Mouse (Mus musculus) midbrain, embryonic 13.5 days (tissue): ENCODE results near the gene Ccdc106. TPM values are rescaled to one million over a fixed set of nuclear protein-coding genes. Genes with fewer than 3 reads are reported as not detected.
"Not testable (repeated sequence)": the region's sequence is repeated elsewhere in the genome, so short reads cannot be mapped to it uniquely, and the experiment has no call there.

Source experiments
- ATAC-seq: fragments of 200-750 bp; cut with Nextera tagmentation; 2 replicates; pipeline ENCODE4 v1.8.0; 2017; ENCODE audit warnings: mild to moderate bottlenecking, moderate TSS enrichment, moderate library complexity
- H3K27ac ChIP-seq: fragments of 300-500 bp; sonication (generic); 2 replicates; pipeline ENCODE4 v1.5.1; 2015; ENCODE audit warnings: inconsistent platforms, mild to moderate bottlenecking, moderate library complexity
- H3K27me3 ChIP-seq: fragments of 300-500 bp; sonication (generic); 2 replicates; pipeline ENCODE4 v1.6.1; 2015; ENCODE audit warnings: mild to moderate bottlenecking, inconsistent platforms
- H3K36me3 ChIP-seq: fragments of 300-500 bp; sonication (generic); 2 replicates; pipeline ENCODE4 v1.6.1; 2015; ENCODE audit warnings: mild to moderate bottlenecking, inconsistent platforms
- H3K4me1 ChIP-seq: fragments of 300-500 bp; sonication (generic); replicated peaks from 2 replicates; pipeline ENCODE4 v1.6.1; 2015; ENCODE audit warnings: inconsistent platforms
- H3K4me2 ChIP-seq: fragments of 300-500 bp; sonication (generic); replicated peaks from 2 replicates; pipeline ENCODE4 v1.6.1; 2015; ENCODE audit warnings: moderate library complexity, mild to moderate bottlenecking, inconsistent platforms
- H3K4me3 ChIP-seq: fragments of 300-500 bp; sonication (generic); replicated peaks from 2 replicates; pipeline ENCODE4 v1.5.1; 2015; ENCODE audit warnings: mild to moderate bottlenecking, inconsistent platforms
- H3K9ac ChIP-seq: fragments of 300-500 bp; sonication (generic); replicated peaks from 2 replicates; pipeline ENCODE4 v1.6.1; 2015; ENCODE audit warnings: mild to moderate bottlenecking, inconsistent platforms
- H3K9me3 ChIP-seq: fragments of 300-500 bp; sonication (generic); 2 replicates; pipeline ENCODE4 v1.6.1; 2016; ENCODE audit warnings: mild to moderate bottlenecking, inconsistent platforms
- WGBS: fragments of 180-500 bp; shearing (Covaris S2); methylation state at CpG from one replicate; pipeline ENCODE4 v1.1.7; 2015; 5-methylcytosine and 5-hydroxymethylcytosine counted together
- polyA plus RNA-seq: library from polyadenylated mRNA; unstranded; fragments of >200 nt; fragmentation: Nextera tagmentation; extraction: Ambion mirVana; gene quantifications from 2 replicates; pipeline ENCODE4 v1.2.1, GENCODE M21; 2015

Ccdc106 gene
- polyA plus RNA-seq, 1 experiment from 2014 or later = 30.1 TPM

DNA sequence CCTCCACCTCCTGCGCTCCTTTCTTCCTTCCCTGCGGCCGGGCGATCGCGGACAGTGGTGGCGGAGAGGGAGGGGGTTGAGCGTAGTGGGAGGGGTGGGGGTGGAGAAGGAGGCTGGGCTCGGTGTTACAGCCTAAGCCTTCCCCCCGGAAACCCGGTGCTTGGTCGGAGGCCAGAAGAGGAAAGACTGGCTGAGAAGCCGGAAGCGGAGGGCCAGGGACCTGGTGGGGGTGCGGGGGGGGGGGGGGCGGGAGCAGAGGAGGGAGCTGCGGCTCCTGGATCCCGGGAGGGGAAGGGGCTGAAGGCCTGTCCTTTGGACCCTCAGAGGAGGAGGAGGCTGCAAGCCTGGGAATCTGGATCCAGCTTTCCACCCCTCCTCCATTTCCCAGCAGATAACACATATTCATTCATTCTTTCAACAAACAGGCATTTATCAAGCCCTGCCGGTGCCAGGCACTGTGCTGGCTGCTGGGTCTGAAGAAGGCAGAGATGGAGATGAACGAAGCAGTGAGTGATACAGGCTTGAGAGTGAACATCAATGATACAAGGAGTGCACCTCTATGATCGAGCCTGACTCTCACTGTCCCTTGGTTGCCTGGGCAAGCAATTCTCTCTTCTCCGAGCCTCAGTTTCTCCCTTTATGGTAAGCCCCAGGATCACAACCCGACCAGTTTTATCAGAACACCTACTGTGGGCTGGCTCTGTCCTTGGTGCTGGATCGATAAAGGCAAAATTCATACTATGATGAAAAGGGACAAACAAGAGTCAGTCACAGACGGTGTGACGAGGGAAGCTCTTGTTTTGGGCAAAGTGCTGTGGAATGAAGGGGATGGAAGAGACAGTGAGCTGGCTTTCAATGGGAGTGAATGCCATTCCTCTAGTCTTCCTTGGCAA lies 24.1 kb upstream of the Ccdc106 start, which contains the start of gene Zfp579:
Gene Zfp579 (minus strand): TSS at position 156 of the 893 bp plus-strand sequence.
- 0 out of 2 replicates have a peak, but pooled peaks cover 9% of the 10 kb centered on the region for H3K27me3 ChIP-seq
- WGBS = 4% methylated on average over 15 of the region's 26 CpGs
- H3K4me2 ChIP-seq = peak within 1 kb of the TSS; percentile 94
- peak; percentile 88 for ATAC-seq
- peak within 1 kb of the TSS; percentile 87 for H3K27ac ChIP-seq
- H3K36me3 ChIP-seq = peaks cover 33% of the 10 kb centered on the region
- H3K4me3 ChIP-seq = peak within 1 kb of the TSS; percentile 68
- H3K4me1 ChIP-seq = peaks cover 40% of the 10 kb centered on the region
- H3K9ac ChIP-seq = peak within 1 kb of the TSS; percentile 81
- H3K9me3 ChIP-seq = no peaks in the 10 kb centered on the region

DNA sequence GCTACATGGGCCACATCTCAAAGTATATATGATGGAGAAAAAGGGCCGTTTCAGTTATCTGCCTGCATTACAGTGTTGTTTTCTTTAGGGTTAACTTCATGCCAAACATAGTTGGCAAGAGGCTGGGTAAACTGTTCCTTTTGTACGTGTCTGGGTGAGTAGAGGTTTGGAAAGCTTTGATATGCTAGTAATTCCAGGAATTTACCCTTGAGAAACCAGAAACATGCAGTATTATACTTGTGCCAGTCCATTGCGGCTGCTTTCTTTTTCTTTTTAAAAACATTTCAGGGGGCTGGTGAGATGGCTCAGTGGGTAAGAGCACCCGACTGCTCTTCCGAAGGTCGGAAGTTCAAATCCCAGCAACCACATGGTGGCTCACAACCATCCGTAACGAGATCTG lies 23.4 kb upstream of the Ccdc106 start:
- Histone ChIP-seq H3K4me2 (peak overlapping the region; percentile 94), H3K27ac (peak overlapping the region; percentile 87; the same call in 1 of the 2 replicates), H3K9ac (peak overlapping the region; percentile 81), H3K27me3 (0 out of 2 replicates have a peak, but pooled peaks cover 9% of the 10 kb centered on the region), H3K36me3 (peaks cover 27% of the 10 kb centered on the region), H3K4me3 (peak overlapping the region; percentile 68), H3K9me3 (no peaks in the 10 kb centered on the region), H3K4me1 (peaks cover 40% of the 10 kb centered on the region)
- 74% methylated on average over 6 of the region's 8 CpGs for WGBS
- ATAC-seq = no peak

DNA sequence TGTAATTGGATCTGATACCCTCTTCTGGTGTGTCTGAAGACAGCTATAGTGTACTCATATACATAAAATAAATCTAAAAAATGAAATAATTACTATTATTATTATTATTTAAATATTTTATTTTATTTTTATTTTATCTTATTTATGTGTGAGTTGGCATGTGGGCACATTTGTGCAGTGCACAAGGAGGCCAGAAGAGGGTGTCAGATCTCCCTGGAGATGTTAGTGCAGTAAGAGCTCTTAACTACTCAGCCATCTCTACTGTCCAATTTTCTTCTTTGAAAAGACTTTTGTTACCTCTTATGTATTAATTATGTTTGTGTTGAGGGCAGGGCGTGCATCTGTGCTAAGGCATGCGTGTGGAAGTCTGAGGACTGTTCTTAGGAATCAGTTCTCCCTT lies 20.5 kb upstream of the Ccdc106 start:
- no peaks in the 10 kb centered on the region for H3K36me3 ChIP-seq
- no peak overlapping the region for H3K4me2 ChIP-seq
- no peak overlapping the region for H3K9ac ChIP-seq
- 65% methylated on average over 2 of the region's 2 CpGs for WGBS
- peaks cover 14% of the 10 kb centered on the region for H3K4me1 ChIP-seq
- 0 out of 2 replicates have a peak, but pooled peaks cover under 1% of the 10 kb centered on the region for H3K27me3 ChIP-seq
- no peak overlapping the region for H3K4me3 ChIP-seq
- H3K9me3 ChIP-seq = no peaks in the 10 kb centered on the region
- no peak overlapping the region for H3K27ac ChIP-seq
- no peak for ATAC-seq

DNA sequence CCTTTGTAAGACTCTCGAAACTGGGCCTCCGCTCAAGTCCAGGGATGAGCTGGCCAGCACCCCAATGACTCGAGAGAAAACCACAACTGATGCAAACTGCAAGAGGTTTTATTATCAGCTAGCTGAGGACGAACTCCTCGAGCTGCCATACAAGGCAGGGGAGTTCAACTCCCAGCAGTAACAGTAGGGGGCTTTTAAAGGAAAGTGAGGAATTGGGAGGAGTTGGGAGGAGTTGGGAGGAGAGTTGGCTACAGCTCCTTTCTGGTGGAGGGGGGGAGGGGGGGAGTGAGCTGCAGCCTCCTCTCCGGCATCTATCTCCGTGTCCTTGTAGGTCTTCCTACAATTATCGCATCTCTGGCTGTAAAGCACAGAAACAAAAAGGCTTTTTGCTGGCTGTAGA lies 17.5 kb upstream of the Ccdc106 start:
- not testable (repeated sequence) for H3K4me3 ChIP-seq, H3K9me3 ChIP-seq, ATAC-seq, H3K27ac ChIP-seq, H3K4me2 ChIP-seq, H3K27me3 ChIP-seq, H3K9ac ChIP-seq, H3K4me1 ChIP-seq
- 72% methylated on average over 8 of the region's 8 CpGs for WGBS
- peaks cover 20% of the 10 kb centered on the region for H3K36me3 ChIP-seq

DNA sequence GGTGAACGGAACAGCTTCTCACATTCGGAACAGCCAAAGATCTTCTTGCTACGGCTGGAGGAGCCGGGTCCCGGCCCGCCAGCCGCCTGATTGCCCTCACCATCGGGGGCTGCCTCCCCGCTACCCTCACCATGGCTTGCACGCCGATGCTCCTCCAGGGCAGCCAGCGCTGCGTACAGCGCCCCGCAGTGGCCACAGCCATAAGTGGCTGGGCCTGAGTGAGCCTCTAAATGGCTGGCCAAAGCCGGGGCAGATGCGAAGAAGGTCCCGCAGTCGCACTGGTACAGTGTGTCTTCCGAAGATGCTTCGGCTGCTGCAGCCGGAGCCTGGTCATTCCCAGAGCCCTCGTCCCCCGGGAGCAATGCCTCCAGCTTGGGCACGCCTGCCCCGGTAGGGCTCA lies 12.1 kb upstream of the Ccdc106 start:
- Histone ChIP-seq H3K9me3 (no peaks in the 10 kb centered on the region), H3K4me1 (0 out of 2 replicates have a peak, but pooled peaks cover 3% of the 10 kb centered on the region), H3K27ac (no peak overlapping the region), H3K27me3 (no peaks in the 10 kb centered on the region), H3K9ac (no peak overlapping the region), H3K4me3 (no peak overlapping the region), H3K36me3 (peaks cover 72% of the 10 kb centered on the region), H3K4me2 (no peak overlapping the region)
- WGBS = 96% methylated on average over 26 of the region's 26 CpGs
- ATAC-seq = peak; percentile 31; the same call in 1 of the 2 replicates

DNA sequence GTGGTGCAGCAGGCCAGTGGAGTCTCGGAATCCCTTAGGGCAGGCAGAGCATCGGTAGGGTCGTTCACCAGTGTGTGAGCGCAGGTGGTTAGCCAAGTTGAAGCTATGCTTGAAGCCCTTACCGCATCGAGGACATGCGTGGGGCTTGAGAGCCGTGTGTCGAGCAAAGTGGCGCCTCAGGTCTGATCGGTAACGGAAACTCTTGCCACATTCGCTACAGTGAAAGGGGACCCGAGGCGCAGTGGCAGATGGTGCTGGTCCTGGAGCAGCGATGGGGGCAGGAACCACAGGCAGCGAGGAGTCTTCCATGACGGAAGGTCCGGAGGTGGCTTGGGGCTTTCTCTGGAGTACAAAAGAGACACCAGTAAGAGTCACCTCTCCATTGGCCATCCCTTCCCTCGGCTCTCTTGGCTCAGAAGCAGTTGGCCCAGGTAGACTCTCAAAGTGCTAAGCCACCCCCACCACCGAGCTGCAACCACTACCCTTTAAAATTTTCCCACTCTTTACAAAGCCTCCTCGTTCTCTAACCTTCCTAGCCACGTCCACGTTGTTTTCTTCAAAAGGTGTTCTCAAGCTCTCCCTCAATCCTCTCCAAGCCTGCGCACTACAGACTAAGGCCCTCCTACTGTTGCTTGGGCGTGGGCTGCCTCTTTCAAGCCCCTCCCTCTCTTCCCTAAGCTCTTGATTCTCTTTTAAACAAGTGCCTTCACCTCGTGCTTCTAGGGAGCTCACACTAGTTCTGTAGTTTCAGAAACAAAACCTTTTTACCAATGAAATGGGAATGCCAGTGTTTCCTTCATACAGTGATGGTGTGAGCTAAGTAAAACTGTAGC lies 7.5 kb upstream of the Ccdc106 start:
- Histone ChIP-seq H3K36me3 (peaks cover 56% of the 10 kb centered on the region), H3K27ac (no peak overlapping the region), H3K4me2 (peak overlapping the region; percentile 61; the same call in 1 of the 2 replicates), H3K4me1 (peaks cover 15% of the 10 kb centered on the region), H3K9me3 (no peaks in the 10 kb centered on the region), H3K27me3 (no peaks in the 10 kb centered on the region), H3K9ac (no peak overlapping the region), H3K4me3 (no peak overlapping the region)
- 89% methylated on average over 27 of the region's 27 CpGs for WGBS
- ATAC-seq = no peak

DNA sequence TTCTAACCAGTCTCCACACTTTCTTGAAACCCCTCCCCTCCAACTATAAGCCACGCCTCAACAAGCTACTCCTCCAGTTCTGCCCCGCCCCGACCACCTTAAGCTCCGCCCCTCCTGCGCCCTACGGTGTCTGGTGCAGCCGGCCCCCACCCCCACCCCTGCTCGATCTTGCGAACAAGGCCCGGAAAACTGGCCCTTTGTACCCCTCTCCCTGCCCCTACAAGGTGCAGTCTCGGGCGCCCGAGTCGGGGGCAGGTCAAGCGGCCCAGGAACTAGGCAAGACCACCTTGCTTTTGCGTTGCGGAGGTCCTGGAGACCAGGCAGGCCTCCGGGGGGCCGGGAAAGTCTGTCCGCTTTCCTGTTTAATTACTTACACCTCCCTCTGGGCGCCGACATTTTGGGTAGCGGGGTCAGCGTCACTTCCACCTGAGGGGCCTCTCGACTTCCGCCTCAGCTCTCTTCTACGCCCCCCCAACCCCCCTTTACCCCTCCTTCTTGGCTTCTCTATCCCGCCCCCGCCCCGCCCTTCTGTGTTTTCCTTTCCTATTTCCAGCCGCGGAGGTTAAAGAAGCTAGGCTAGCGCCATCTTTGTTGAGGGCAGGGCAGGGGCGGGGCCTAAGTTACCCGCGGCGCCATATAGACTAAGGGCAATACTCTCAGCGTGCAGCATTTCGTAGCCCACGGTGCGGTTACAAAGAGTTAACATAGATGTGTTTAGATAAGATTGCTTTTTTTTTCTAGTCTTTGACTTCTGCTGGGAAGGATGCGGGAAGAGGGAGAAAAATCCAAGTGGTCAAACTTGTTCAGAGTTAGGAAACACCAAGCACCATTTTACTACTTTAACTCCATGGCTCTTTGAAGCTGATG lies 5.9 kb upstream of the Ccdc106 start, which contains the start of the genes Zfp524 and Fiz1:
Gene Zfp524 (plus strand): TSS at position 165 of the 867 bp plus-strand sequence.
Gene Fiz1 (minus strand): TSS at position 447 of the 867 bp plus-strand sequence.
- peak; percentile 82 for ATAC-seq
- H3K4me3 ChIP-seq = peak within 1 kb of the TSS; percentile 71

DNA sequence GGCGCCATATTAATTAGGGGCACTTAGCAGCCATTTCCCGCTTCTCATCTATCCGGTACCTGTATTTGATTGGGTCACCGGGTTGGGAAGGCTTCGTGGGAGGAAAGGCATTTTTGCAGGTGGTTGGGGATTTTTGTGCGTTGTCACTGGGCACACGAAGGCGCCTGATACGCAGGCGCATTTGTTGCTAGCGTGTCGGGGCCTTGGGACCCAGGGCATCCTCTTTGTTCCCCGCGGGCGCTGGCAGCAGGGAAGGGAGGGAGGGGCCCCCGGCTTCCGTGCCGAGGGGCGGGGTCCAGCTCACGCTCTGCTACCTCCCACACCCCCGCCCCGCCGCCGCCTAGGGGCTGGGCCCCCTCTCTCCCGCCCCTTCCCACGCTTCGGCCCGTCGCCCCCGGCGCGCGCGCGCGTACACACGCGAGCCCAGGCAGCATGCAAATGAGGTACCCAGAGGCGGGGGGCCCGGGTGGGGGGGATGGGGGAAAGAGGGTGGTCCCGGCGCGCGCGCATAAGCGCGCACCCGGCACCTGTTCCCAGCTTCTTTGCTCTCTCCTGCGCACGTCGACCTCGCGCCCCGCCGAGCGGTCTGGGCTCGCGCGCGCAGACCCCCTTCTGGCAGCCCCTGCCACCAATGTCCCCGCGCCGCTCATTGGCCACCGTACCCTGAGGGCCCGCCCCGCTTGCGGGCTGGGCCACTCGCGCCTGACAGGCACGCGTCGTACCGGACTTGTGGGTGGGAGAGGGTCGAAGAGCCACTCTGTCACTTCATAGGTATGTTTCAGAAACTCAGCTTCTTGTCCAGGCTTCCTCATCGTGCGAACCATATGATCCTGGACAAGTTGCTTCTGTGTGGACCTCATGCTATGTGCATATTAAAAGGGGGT lies 5.0 kb upstream of the Ccdc106 start, which contains the start of gene Gm44973:
Gene Gm44973 (plus strand): TSS at position 379 of the 884 bp plus-strand sequence.
- Histone ChIP-seq H3K27ac (peak within 1 kb of the TSS; percentile 98), H3K4me3 (peak within 1 kb of the TSS; percentile 71), H3K4me1 (peaks cover 18% of the 10 kb centered on the region), H3K4me2 (peak within 1 kb of the TSS; percentile 61), H3K36me3 (peaks cover 33% of the 10 kb centered on the region), H3K9ac (peak within 1 kb of the TSS; percentile 83), H3K27me3 (no peaks in the 10 kb centered on the region), H3K9me3 (no peaks in the 10 kb centered on the region)
- WGBS = under 1% methylated on average over 48 of the region's 76 CpGs
- ATAC-seq = peak; percentile 86

More for the DNA sequence above, 5.9 kb upstream of the Ccdc106 start, which contains the start of the genes Zfp524 and Fiz1:
- H3K36me3 ChIP-seq = peaks cover 42% of the 10 kb centered on the region
- H3K9me3 ChIP-seq = no peaks in the 10 kb centered on the region
- peak within 1 kb of the TSS; percentile 83 for H3K9ac ChIP-seq
- under 1% methylated on average over 42 of the region's 42 CpGs for WGBS
- H3K4me1 ChIP-seq = peaks cover 16% of the 10 kb centered on the region
- no peaks in the 10 kb centered on the region for H3K27me3 ChIP-seq
- H3K27ac ChIP-seq = peak within 1 kb of the TSS; percentile 98
- peak within 1 kb of the TSS; percentile 61 for H3K4me2 ChIP-seq

DNA sequence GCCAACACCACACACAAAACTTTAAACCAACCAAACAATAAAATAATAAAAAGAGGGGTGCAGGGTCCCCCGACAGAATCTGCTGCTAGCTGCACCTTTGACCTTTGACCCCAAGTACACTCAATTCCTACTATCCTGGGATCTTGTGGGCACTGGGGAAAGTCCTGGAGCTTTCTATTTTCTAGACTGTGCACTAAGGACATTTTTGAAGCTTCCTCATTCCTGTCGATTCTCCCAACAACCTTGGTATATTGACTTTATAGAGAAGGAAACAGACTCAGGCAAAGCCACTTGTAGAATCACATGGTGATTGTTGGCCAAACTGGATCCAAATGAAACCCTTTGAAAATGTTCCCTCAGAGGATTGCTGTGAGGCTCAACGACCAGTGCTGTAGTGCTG lies 4.3 kb upstream of the Ccdc106 start:
- H3K36me3 ChIP-seq = peaks cover 26% of the 10 kb centered on the region
- peaks cover 22% of the 10 kb centered on the region for H3K4me1 ChIP-seq
- peak overlapping the region; percentile 67 for H3K9ac ChIP-seq
- peak overlapping the region; percentile 98 for H3K27ac ChIP-seq
- 63% methylated on average over 3 of the region's 3 CpGs for WGBS
- H3K4me3 ChIP-seq = peak overlapping the region; percentile 71
- no peaks in the 10 kb centered on the region for H3K27me3 ChIP-seq
- no peaks in the 10 kb centered on the region for H3K9me3 ChIP-seq
- H3K4me2 ChIP-seq = peak overlapping the region; percentile 61
- no peak for ATAC-seq

DNA sequence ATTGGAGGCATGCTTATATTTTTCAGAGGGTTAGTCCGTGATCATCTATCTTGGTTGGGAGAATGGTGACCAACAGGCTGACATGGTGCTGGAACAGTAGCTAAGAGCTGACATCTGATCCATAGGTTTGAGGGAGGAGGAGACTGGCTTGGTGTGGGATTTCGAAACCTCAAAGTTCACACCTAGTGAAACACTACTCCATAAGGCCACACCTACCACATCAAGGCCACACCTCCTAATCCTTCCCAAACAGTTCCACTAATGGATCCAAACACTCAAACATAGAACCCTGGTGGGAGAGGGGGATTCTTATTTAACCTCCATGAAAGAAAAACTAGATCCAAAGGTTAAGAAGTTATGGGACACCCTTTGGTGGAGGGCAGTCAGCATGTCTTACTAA lies 3.4 kb upstream of the Ccdc106 start:
- Histone ChIP-seq H3K9me3 (no peaks in the 10 kb centered on the region), H3K36me3 (peaks cover 18% of the 10 kb centered on the region), H3K27me3 (no peaks in the 10 kb centered on the region), H3K4me1 (peaks cover 29% of the 10 kb centered on the region), H3K27ac (no peak overlapping the region), H3K9ac (no peak overlapping the region), H3K4me3 (no peak overlapping the region), H3K4me2 (no peak overlapping the region)
- WGBS = 96% methylated on average over 2 of the region's 2 CpGs
- no peak for ATAC-seq
